Mouse (Mus musculus) left cerebral cortex, adult 8-10 months (tissue): ENCODE results near the gene I830077J02Rik. TPM values are rescaled to one million over a fixed set of nuclear protein-coding genes. Genes with fewer than 3 reads are reported as not detected.
"Not testable (repeated sequence)": the region's sequence is repeated elsewhere in the genome, so short reads cannot be mapped to it uniquely, and the experiment has no call there.

ENCODE experiments used
- DNase-seq, 2 experiments: peaks; one replicate each; pipeline ENCODE4 v3.0.0; 2022; ENCODE audit warnings: low spot score in 2 of 2
- total RNA-seq, 4 experiments: library from RNA; stranded (reverse); gene quantifications; 2 replicates each; pipeline ENCODE4 v1.2.4; 2022

Gene I830077J02Rik
- total RNA-seq, 4 experiments from 2014 or later, result 1.1 to 2.7 (median 1.4) TPM

DNA sequence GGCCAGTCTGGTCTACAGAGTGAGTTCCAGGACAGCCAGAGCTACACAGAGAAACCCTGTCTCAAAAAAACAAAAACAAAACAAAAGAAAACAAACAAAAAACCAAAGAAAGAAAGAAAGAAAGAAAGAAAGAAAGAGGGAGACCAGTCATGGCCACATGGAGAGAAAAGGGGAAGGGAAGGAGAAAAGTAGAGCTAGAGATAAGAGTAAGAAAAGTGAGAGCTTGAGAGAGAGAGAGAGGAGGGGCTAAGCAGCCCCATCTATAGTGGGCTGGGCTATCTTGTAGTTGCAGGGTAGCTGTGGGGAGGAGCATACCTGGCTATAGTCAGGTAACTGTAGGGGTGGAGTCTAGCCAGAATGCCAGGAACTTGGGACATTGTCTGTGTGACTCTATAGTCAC is 11.7 kb downstream of the I830077J02Rik start:
- DNase-seq, result not testable (repeated sequence)

- no peak for DNase-seq
Measured at GRCm38 (mm10) chr3:105918355-105918745, 14.1 kb downstream of the I830077J02Rik start.

DNA sequence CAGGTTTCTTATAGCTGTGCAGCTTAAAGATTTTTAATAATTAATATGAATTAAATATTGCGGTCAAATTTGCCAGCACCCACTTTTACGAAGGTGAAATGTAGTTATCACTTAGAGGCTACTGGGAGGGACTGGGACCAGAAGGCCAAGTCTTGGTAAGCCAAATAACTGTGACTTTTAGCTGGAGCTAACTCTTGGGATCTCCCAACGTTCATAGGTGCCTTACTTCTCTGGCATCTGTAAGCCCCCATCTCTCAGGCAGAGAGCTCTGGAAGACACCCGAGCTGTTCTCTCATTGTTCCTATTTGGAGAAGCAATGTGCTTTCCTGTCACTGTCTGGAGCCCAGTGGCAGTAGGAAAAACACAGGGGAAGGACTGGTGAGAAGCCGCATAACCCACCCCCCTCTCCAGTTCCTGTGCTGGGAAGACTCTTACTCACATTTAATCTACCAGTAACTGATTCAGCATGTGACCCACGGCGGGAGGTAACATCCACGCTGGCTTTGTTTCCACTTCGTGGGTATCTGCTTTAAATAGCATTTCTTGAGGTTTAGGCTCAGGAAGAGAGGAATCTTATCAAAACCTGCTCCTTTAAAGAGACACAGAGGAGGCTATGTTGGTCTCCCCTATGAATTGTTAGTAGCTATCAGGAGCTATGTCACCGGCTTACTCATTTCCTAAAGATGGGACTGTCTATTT is 14.7 kb downstream of the I830077J02Rik start:
- no peak for DNase-seq

- not testable (repeated sequence) for DNase-seq
Measured at GRCm38 (mm10) chr3:105916455-105916854, 16.0 kb downstream of the I830077J02Rik start.

DNA sequence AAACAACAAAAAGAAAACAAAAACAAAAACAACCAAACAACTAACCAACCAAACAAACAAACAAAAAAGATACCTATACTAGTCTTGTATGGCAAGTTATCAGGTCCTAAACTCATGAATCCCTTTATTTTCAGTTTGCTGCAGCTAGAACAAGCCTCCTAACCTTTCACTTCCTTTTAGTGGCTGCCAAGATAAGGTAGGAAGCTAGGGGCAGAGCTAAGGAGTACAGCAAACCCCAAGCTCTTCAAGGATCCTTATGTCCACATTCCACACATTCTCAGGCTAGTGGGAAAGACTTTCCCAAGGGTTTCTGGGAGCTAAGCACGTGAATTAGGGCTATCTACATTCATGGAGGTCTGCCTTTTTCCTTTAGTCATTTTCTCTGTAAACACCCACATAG is 17.2 kb downstream of the I830077J02Rik start:
- no peak for DNase-seq

DNA sequence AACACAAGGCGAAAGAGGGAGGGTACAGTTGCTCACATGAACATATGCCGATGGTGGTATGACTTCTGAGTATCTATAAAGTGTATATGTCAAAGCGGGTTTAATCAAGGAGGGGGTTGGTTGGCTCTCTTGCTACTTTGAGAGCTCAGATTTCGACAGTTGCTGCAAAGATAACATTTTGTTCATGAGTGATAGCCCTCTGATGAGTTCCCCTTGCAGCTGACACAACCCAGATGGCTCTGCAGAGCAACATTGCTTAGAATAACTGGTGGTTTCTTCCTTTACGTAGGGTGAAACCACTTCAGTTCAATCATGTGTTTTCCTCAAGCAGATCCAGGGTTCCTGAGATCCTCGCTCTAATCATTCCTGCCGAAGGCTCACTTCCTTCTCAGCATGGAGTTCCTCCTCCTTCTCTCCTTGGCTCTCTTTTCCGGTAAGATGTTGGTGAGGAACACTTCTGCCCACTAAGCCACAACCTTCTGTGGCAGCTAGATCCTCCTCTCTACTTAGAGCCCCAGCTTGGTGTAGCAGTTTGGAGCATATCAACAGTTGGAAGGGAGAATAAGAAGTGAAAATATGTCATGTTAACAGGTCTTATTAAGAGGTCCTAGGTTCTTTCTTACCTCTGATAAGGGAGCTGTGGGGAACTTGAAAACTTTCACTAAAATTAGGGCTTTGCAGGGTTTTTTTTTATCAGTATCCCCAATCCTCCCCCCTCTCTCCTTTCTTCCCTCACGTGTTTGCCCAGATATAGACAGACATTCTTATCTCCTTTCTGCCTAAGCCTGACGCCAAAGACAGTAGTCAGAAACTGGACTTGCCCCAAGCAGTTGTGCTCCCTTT is 18.4 kb downstream of the I830077J02Rik start:
- DNase-seq, result no peak

DNA sequence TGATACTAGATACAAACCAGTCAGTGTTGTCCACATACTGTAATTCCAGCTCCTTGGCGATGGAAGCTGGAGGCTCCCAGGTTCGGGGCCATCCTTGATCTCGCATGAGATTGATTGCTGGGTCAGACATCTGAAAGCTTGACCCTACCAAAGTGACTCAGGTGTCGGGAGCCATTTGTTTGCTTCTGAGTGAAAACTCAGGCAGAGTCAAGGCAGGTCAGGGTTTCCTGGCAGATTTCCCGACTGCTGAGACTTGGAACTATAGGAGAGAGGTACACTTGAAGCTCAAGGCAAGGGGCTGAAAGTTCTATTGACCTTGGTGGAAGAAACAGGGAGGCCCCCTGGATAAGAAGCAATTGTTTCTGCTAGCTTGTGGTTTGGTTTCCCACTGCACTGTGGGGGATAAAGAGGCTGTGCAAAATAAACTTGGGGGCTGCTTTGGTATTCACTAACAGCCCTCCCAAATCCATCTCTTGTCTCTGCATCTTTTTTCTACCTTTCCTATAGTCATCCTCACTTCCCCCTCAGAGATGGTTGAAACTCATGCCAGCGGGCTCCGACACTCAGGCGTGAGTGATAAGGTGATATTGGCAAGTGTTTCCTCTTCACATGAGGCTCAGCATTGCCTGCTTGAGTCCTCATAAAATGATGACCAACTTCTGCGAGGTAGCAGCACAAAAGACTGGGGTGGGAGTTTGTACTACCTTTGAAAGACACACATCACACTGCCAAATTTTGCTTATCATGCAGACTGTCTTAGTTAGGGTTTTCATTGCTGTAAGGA is 20.2 kb downstream of the I830077J02Rik start:
- no peak for DNase-seq

DNA sequence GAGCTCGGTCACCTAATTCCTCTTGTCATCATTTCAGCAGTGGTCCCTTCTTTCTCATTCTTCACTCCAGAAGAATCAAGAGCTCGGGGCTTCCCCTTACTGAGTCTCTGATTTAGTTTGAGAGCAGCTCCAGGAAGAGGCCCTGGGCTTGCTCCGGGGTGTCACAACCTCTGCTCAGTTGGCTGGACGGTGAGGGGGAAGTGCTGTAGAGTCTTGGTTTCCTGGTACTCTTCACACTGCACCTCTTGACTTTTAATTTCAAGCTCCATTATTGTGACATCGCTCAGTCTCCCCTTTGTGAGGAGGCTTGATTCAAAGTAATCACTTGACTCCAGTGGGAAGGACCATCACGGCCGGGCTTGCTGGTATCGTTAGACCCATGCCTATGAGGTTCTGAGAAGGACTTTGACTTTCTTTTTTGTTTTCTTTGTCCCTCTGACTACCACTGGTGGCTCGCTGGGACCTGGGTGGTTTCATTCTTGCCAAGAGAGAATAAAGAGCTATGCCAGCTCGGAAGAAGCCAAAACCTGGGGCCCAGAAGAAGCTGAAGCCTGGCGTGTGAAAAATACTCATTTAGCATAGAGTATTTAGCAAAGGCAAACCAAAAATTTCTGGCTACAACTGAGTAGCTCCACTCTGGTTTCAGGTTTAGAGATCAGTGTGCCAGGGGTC is 21.8 kb downstream of the I830077J02Rik start:
- no peak for DNase-seq

- DNase-seq, result no peak
Measured at GRCm38 (mm10) chr3:105908976-105909375, 23.5 kb downstream of the I830077J02Rik start.

DNA sequence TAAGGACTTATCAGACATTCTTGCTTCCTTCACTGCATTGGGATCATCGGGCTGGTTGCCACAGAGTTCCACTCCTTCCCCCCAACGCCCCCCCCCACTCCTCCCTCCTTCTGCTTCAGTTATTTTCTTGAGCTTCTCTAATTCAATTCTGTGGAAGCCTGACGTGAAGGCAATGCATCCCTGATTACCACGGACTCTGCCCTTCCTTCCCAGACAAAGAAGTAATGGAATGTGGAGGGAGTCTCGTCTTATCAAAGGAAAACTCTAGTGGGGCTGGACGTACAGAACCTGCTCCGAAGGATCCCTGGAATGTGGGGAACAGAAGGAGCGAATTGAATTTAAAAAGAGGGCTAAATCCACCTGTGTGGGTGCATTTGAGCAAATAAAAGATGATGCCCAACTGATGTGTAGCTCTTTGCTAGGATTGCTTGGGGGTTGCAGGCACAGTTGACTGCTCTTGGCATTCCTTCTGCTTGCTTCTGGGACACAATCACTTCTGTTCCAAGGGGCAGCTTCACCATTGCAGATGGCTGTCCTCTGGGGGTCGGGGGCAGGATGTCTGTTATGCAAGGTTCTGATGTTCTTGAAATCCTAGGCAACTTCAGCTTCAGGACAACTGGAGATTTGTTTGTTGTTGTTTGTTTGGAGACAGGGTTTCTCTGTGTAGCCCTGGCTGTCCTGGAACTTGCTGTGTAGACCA is 24.4 kb downstream of the I830077J02Rik start:
- no peak for DNase-seq

DNA sequence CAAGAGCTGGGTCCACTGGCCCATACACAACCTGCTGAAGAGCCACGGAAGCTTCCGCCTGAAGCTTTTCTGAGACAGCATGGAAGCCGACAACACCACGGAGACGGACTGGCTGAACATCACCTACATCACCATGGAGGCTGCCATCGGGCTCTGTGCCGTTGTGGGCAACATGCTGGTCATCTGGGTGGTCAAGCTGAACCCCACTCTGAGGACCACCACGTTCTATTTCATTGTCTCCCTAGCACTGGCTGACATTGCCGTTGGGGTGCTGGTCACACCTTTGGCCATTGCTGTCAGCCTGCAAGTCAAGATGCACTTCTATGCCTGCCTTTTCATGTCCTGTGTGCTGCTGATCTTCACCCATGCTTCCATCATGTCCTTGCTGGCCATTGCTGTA is 27.7 kb downstream of the I830077J02Rik start:
- no peak for DNase-seq

DNA sequence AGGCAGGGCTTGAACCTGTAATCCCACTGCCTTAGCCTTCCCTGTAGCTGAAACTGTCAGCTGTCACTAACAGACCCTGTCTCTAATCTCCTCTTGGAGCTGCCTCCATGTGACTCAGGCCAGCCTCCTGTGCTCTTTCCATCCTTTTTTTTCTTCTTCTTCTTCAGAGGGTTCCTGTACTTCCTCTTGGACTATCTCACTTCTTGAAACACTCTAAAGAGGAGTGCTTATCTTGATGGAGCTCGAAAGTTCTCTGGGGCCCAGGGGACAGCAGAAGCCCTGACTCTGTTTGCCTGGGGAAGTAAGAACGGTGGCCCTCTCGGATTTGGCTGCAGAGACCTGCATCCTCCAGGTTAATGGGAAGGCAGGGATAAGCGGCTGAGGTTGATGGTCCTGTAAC is 28.3 kb downstream of the I830077J02Rik start:
- no peak for DNase-seq

- DNase-seq, result no peak
Measured at GRCm38 (mm10) chr3:105901468-105901867, 31.0 kb downstream of the I830077J02Rik start.

DNA sequence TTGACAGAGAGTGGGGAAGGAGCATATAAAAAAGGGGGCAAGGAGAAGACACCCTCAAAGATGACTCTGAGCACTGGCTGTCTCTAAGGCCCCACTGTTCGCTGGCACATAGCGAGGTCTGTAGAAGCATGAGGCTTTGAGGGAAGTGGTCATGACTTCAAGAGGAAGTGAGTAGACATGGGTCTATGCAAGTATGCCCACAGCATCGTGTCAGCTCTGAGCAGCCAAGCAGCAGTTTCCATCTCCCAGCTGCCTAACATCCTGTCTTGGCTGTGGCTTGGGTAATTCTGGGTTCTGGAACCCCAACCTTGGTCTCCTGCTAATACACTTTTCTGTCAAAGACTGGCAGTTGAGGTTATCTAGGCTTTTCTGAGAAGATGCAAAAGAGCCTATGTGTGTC is 31.7 kb downstream of the I830077J02Rik start:
- no peak for DNase-seq

DNA sequence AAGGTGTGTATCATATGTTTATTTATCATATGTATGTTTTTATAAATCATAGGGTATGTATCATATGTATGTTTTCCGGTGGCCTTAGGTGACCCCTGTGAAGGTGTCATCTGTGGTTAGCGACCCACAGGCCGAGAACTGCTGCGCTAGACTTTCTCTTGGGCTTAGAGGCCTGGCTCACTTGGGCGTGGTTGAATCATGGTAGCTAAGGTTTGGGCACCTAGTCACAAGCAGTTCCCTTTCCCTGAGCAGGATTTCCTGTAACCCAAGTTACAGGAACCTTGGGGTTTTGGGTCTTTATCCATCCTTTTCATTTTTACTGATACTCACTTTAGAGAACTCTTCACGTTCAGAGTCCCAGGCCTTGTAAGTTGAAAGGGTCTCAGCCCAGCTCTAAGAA is 32.2 kb downstream of the I830077J02Rik start:
- DNase-seq, result no peak

- peak; percentile 46 to 72 for DNase-seq
Measured at GRCm38 (mm10) chr3:105899394-105900147, 32.9 kb downstream of the I830077J02Rik start.

- no peak for DNase-seq
Measured at GRCm38 (mm10) chr3:105898861-105899260, 33.6 kb downstream of the I830077J02Rik start.

- DNase-seq, result no peak
Measured at GRCm38 (mm10) chr3:105898325-105898724, 34.1 kb downstream of the I830077J02Rik start.

- DNase-seq, result no peak
Measured at GRCm38 (mm10) chr3:105896811-105897210, 35.7 kb downstream of the I830077J02Rik start.
